Mouse (Mus musculus): ENCODE measurements around the gene Ahnak. TPM values are rescaled to one million over a fixed set of nuclear protein-coding genes. Genes with fewer than 3 reads are reported as not detected.

Gene Ahnak
- total RNA-seq, 2 experiments from 2014 or later: 14.5 to 17.8 TPM

DNA sequence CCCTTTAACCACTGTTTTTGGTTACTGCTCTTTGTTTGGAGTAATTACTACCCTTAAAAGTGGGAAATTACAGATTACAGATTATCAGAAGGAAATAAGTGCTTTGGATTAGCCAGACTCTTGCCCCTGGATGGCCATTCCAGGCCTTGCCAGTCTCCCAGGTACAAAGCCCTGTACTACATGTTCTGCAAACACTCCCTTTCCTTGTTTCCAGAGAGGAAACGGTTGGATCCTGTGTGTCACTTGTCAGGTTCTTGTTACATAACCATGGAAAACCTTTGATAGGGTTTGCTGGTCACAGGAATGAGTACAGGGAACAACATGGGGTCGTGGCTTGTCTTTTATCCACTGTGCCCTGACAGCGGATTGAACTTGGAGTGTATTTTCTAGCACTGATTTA, 39.3 kb downstream of the Ahnak start:
- intact Hi-C loops (cut with DNase I): no loop called here

GRCm38 (mm10) chr19:9029640-9030262, 40.7 kb downstream of the Ahnak start:
- no peak for DNase-seq (ENCODE audit: extremely low spot score in 1 of 2, low spot score in 2 of 2)
- intact Hi-C loops (cut with DNase I): no loop called here

More for the DNA sequence above, 39.3 kb downstream of the Ahnak start:
- DNase-seq (ENCODE audit: extremely low spot score in 1 of 2, low spot score in 2 of 2): no peak

GRCm38 (mm10) chr19:9032502-9033129, 43.5 kb downstream of the Ahnak start:
- no peak for DNase-seq (ENCODE audit: extremely low spot score in 1 of 2, low spot score in 2 of 2)
- intact Hi-C loops (cut with DNase I): no loop called here

DNA sequence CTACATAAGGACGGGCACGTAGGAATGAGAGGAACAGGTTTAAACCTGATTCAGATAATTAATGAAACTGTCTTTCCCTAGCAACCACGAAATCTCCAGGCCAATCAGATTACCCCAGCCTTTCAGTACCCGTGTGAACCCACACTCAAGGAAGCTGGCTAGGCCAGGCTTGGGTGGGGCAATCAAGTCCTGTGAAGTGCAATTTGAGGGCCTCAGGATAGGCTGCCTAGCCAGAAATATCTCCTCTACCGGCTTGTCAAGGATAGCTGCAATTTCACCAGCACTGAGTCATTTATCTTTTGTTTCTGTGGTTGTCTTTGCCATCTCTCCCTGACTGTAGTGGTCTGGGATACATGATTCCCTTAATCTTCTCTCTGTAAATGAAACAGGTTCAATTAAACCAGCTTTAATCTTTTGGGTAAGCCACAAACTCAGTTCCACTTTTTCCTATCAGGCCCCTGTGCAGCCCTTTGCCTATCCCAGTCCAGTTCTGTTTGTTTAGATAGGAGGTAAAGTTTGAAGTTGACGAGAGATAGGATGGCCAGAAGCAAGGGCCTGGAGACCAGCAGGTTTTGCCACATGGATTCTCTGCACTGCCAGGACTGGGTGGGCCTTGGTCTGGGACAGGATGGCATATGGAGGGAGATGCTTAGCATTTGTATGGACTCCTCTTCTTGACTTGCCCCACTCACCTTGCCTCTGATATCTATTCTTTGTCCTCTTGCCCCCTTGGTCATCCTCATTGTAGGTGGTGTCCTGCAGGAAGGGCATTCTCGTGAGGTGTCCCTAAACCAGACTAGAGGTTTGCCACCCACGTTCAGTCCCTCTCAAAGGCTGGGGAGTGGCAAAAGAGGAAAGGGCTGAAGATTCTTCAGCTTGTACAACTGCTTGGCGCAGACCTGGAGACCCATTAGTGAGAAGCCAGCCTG, 44.6 kb downstream of the Ahnak start:
- DNase-seq (ENCODE audit: extremely low spot score in 1 of 2, low spot score in 2 of 2): no peak
- intact Hi-C loops (cut with DNase I): no loop called here

DNA sequence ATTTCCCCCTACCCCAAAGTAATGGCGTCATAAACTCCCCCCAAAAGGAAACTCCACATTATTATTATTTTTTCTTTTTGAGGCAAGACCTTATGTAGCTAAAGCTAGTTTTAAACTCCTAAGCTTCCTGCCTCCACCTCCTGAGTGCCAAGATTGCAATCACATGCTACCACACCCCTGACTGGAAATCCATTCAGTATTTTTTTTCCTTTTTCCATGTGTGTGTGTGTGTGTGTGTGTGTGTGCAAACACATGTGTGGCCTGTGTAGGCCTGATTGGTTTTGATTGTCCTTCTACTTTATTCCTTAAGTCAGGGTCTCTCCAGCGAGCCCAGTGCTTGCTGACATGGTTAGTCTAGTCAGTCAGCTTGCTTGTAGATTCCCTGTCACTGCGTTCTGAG, 45.4 kb downstream of the Ahnak start:
- intact Hi-C loops (cut with DNase I): no loop called here
- DNase-seq (ENCODE audit: extremely low spot score in 1 of 2, low spot score in 2 of 2): no peak

GRCm38 (mm10) chr19:9035101-9035500, 46.0 kb downstream of the Ahnak start:
- DNase-seq (ENCODE audit: extremely low spot score in 1 of 2, low spot score in 2 of 2): no peak
- intact Hi-C loops (cut with DNase I): loop anchor here (5.0 kb wide), 1 partner anchor 43 kb away; no protein-coding TSS in a partner anchor

DNA sequence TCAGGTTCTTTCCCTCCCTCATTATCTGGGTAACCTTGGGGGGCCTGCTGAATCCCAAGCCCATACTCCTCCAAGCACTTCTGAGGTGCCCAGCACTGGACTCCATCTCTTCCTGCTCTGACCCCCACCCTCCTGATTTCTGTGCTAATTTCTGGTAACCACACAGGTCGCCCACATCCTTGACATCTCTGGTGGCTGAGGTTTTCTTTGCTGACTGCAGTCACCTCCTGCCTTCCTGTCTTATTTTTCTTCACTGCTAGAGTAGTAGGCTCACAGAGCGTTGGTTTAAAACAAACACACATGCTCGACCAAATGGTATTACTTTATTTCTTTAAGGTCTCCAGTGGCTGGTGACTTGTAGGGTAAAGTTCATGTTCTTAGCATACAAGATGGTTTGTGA, 49.1 kb downstream of the Ahnak start:
- intact Hi-C loops (cut with DNase I): loop anchor here (5.0 kb wide), 1 partner anchor 46 kb away; no protein-coding TSS in a partner anchor
- no peak for DNase-seq (ENCODE audit: extremely low spot score in 1 of 2, low spot score in 2 of 2)

GRCm38 (mm10) chr19:9039266-9039665, 50.2 kb downstream of the Ahnak start:
- DNase-seq (ENCODE audit: extremely low spot score in 1 of 2, low spot score in 2 of 2): no peak
- intact Hi-C loops (cut with DNase I): loop anchor here (5.0 kb wide), 1 partner anchor 47 kb away; no protein-coding TSS in a partner anchor

DNA sequence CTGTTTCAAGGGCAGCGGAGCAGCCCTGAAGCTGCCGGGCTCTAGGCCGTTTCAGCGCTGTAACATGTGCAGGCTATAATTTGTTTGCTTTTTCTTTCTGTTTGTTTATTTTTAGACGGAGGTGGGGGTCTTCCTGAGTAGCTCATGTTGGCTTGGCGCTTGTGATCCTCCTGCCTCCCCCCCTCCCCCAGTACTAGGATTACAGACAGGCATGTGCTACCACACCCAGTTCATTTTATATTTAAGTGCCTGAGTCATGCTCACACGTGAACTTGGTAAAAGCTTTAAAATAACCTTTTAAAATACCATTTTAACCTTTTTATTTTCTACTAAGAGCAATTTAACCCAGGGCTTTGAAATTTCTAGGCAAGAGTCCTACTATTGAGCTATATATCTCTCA, 50.8 kb downstream of the Ahnak start:
- intact Hi-C loops (cut with DNase I): loop anchor here (5.0 kb wide), 1 partner anchor 48 kb away; no protein-coding TSS in a partner anchor
- no peak for DNase-seq (ENCODE audit: extremely low spot score in 1 of 2, low spot score in 2 of 2)

GRCm38 (mm10) chr19:9040649-9041048, 51.6 kb downstream of the Ahnak start:
- DNase-seq (ENCODE audit: extremely low spot score in 1 of 2, low spot score in 2 of 2): no peak
- intact Hi-C loops (cut with DNase I): no loop called here

DNA sequence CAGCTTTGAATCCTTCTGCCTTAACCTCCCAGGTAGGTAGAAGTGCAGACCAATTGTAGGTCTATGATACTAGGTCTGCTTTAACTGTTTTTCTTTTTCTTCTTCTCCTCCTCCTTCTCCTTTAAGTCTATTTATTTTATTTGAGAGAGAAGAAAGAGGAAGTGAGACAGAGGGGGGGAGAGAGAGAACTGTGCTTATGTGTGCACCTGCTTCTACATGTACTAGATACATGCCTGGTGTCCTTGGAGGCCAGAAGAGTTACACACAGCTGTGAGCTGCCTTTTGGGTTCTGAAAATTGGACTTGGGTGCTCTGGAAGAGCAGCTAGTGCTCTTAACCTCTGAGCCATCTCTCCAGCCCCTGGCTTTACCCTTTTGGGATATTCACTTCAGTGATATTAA, 52.0 kb downstream of the Ahnak start:
- no peak for DNase-seq (ENCODE audit: extremely low spot score in 1 of 2, low spot score in 2 of 2)
- intact Hi-C loops (cut with DNase I): no loop called here

DNA sequence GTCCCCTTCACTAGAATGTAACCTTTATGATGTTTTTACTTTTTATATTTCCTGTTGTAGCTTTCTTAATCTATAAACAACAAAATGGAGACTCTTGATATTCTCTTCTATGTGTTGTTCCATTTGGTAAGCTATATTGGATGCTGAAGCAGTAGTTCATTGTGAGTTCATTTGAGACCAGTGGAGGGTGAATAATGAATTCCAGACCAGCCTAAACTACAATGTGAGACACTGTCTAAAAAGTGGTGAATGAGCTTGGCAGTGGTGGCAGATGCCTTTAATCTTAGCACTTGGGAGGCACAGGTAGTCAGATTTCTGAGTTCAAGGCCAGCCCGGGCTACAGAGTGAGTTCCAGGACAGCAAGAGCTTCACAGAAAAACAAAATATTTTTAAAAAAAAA, 54.0 kb downstream of the Ahnak start:
- intact Hi-C loops (cut with DNase I): no loop called here
- DNase-seq (ENCODE audit: extremely low spot score in 1 of 2, low spot score in 2 of 2): no peak

GRCm38 (mm10) chr19:9044291-9044690, 55.2 kb downstream of the Ahnak start:
- intact Hi-C loops (cut with DNase I): no loop called here
- DNase-seq (ENCODE audit: extremely low spot score in 1 of 2, low spot score in 2 of 2): no peak

GRCm38 (mm10) chr19:9047207-9047945, 58.3 kb downstream of the Ahnak start:
- intact Hi-C loops (cut with DNase I): no loop called here

DNA sequence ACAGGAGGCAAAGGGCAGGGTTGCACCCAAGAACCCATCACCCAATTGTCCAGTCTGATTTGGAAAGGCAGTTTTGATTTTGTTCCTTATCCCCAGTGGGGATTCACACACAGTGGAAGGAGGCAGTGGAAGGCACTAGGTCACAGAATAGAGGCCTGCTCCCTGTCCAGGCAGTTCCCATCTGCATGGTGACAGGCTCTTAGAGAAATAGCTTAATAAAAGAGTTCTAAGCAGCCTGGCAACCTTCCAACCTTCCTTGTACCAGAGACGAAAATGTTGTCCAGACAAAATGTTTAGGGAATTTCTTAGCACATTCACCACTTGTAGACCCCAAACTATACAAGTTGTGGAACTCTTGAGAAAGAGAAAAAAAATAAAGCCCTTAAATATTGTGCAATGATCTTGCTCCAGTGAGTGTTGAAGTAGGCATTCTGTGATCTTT, 58.9 kb downstream of the Ahnak start:
- no peak for DNase-seq (ENCODE audit: extremely low spot score in 1 of 2, low spot score in 2 of 2)
- intact Hi-C loops (cut with DNase I): no loop called here

More at GRCm38 (mm10) chr19:9047207-9047945, 58.3 kb downstream of the Ahnak start:
- DNase-seq (ENCODE audit: extremely low spot score in 1 of 2, low spot score in 2 of 2): no peak

GRCm38 (mm10) chr19:9048981-9049687, 60.0 kb downstream of the Ahnak start:
- intact Hi-C loops (cut with DNase I): no loop called here
- no peak for DNase-seq (ENCODE audit: extremely low spot score in 1 of 2, low spot score in 2 of 2)

GRCm38 (mm10) chr19:9050294-9051229, 61.5 kb downstream of the Ahnak start:
- intact Hi-C loops (cut with DNase I): no loop called here
- DNase-seq (ENCODE audit: extremely low spot score in 1 of 2, low spot score in 2 of 2): no peak

All from left cerebral cortex, postnatal 10 days (tissue).